Mouse (Mus musculus) megakaryocyte progenitor cell, adult 5-6 weeks (primary cell): ENCODE measurements around the gene Pdzrn3. TPM values are rescaled to one million over a fixed set of nuclear protein-coding genes. Genes with fewer than 3 reads are reported as not detected.
A peak's percentile ranks its signal among the peaks of the same experiment; 100 is the strongest.

Experiments used
- ATAC-seq: replicated peaks from 2 replicates; pipeline ENCODE4 v1.8.0; 2016; ENCODE audit warnings: mild to moderate bottlenecking, moderate TSS enrichment, inconsistent platforms; ENCODE audit not compliant: poor library complexity
- total RNA-seq, 2 experiments: library from RNA; stranded (forward) in 1 of 2; stranded (reverse) in 1 of 2; fragments of 157-497, 149-512 nt in 1 of 2; fragments of 200-1000 nt in 1 of 2; gene quantifications; 2 replicates each; pipeline versions ENCODE4 v1.2.3 to v1.2.4; 2015 to 2017

The Pdzrn3 gene
- total RNA-seq, 2 experiments from 2014 or later = 0.08 TPM; not detected in 1

GRCm38 (mm10) chr6:101212086-101212485 is 165.6 kb downstream of the Pdzrn3 start:
- ATAC-seq = no peak

GRCm38 (mm10) chr6:101211361-101211841 is 166.3 kb downstream of the Pdzrn3 start:
- no peak for ATAC-seq

- no peak for ATAC-seq
Observed at GRCm38 (mm10) chr6:101198943-101199298, 178.8 kb downstream of the Pdzrn3 start.

GRCm38 (mm10) chr6:101198284-101198942 is 179.3 kb downstream of the Pdzrn3 start:
- ATAC-seq = no peak

- ATAC-seq = peak; percentile 76
Observed at GRCm38 (mm10) chr6:101197642-101198041, 180.1 kb downstream of the Pdzrn3 start.

GRCm38 (mm10) chr6:101195891-101196290 is 181.8 kb downstream of the Pdzrn3 start:
- no peak for ATAC-seq

GRCm38 (mm10) chr6:101194386-101194925 is 183.2 kb downstream of the Pdzrn3 start:
- ATAC-seq = no peak

- ATAC-seq = no peak
Observed at GRCm38 (mm10) chr6:101191576-101191975, 186.1 kb downstream of the Pdzrn3 start.

- peak; percentile 10; the same call in 1 of the 2 replicates for ATAC-seq
Observed at GRCm38 (mm10) chr6:101187322-101187721, 190.4 kb downstream of the Pdzrn3 start.

- ATAC-seq = peak; percentile 93
Observed at GRCm38 (mm10) chr6:101186887-101187286, 190.8 kb downstream of the Pdzrn3 start.

- ATAC-seq = no peak
Observed at GRCm38 (mm10) chr6:101184103-101184785, 193.5 kb downstream of the Pdzrn3 start.

GRCm38 (mm10) chr6:101170699-101171098 is 207.0 kb downstream of the Pdzrn3 start:
- no peak for ATAC-seq

- ATAC-seq = no peak
Observed at GRCm38 (mm10) chr6:101153511-101153921, 224.2 kb downstream of the Pdzrn3 start.

- no peak for ATAC-seq
Observed at GRCm38 (mm10) chr6:101135368-101135767, 242.3 kb downstream of the Pdzrn3 start.

GRCm38 (mm10) chr6:101125396-101125795 is 252.3 kb downstream of the Pdzrn3 start:
- ATAC-seq = no peak

GRCm38 (mm10) chr6:101108951-101109350 is 268.7 kb downstream of the Pdzrn3 start:
- no peak for ATAC-seq

- no peak for ATAC-seq
Observed at GRCm38 (mm10) chr6:101103506-101103905, 274.2 kb downstream of the Pdzrn3 start.

GRCm38 (mm10) chr6:101101709-101102654 is 275.7 kb downstream of the Pdzrn3 start:
- ATAC-seq = no peak
